Mouse (Mus musculus) urinary bladder, postnatal 10 days (tissue): Measurements from ENCODE around the gene Abat.

Experiments used
- DNase-seq: peaks from one replicate; pipeline ENCODE4 v3.0.0; 2022; ENCODE audit warnings: low spot score

The Abat gene

DNA sequence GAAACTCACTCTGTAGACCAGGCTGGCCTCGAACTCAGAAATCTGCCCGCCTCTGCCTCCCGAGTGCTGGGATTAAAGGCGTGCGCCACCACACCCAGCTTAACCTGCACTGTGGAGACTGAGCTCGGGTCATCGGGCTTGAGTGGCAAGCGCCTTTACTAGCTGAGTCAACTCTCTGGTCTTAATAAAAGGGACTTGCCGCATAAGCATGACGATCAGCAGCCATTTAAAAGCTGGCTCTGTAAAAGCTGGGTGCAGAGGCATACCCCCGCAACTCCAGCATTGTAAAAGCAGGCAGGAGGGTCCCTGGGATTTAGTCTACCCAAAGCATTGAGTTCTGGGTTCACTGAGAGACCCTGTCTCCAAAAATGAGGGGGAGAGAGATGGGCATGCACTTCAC is 61.1 kb downstream of the Abat start:
- no peak for DNase-seq

DNA sequence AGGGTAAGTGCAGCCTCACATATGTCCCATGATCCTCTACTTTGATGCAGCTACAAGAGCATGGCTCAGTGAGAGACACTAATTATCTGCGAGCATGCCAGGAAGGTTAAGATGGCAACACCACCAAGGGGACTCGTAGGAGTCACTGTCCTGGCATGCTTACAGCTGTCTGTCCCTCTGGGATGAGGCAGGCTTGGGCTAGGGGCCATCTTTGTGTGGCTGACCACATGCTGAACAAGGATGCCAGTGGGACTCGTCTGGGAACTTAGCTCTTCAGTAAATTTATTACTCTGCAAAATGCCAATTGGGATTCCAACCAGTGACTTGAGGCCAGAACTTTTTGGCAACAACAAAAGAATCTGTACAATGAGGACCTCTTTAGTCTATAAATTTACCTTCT is 62.9 kb downstream of the Abat start:
- no peak for DNase-seq

DNA sequence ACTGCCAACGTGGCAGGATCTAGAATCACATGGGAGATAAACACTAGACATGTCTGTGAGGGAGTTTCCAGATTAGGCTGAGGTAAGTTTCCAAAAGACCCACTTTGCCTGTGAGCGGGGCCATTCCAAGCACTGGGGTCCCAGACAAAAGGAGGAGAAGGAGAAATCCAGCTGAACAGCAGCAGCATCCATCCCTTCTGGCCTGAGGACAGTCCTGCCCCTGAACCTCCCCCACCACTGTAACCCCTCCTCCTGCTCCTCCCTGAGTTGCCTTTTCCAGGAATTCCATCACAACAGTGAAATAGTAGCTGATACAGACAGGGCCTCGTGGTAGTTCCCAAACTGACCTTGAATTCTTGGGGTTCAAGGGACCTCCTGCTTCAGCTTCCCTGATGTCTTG is 63.7 kb downstream of the Abat start:
- no peak for DNase-seq

DNA sequence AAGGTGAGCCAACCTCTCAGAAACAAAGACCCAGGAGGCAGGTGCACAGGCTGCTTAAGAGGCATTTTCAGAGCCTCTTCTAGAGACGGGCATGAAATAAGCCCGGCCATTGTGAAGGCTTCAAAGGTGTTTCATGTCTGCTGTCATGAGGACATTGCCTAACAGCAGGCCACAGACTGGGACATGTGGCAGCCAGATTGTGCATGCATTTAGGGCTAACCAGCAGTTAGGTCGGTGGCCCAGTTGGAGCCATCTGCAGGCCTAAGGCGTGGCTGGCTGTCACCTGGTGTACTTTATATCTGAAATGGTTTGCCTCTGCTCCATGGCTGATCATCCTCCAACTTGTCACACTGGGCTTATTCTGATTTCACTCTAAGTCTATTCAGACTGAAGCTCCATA is 65.1 kb downstream of the Abat start:
- no peak for DNase-seq

DNA sequence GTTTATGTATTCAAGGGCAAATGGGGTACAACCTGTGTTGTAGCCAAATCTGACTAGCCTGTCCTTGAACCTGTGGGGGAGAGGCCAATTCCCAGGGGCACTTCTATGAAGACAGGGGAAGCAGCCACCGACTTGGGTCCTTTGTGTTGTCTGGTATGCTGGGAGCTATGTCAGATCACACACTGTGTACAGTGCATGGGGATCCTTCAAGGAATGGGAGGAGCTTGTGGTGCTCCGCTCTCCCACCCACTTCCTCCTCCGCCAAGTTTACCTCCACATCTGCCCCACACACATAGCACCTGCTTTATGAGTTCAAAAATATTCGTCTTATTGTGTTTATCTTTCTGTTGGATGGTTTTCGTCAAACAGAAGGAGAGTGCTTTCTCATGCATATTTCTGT is 66.3 kb downstream of the Abat start:
- DNase-seq = no peak

DNA sequence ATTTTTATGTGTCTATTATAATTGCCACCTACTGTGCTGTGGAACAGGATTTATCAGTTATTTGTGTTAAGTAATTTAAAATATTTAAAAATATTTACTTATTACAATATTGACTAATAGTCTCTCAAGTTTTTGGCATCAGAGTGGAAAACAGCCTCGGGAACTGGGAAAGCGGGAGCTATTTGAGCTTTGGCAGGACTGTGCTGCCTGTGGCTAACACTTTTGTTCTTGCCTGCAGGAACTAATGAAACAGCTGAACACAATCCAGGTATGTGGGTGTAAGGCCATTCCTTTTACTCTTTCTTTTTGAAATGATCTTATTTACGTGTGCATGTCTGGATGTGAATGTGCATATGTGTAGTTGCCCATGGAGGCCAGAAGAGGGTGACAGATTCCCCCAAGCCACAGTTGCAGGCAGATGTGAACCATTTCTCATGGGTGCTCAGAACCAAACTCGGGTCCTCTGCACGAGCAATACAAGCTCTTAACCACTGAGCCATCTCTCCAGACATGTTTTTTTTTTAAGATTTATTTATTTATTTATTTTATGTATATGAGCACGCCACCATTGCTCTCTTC is 68.5 kb downstream of the Abat start:
- DNase-seq = no peak

DNA sequence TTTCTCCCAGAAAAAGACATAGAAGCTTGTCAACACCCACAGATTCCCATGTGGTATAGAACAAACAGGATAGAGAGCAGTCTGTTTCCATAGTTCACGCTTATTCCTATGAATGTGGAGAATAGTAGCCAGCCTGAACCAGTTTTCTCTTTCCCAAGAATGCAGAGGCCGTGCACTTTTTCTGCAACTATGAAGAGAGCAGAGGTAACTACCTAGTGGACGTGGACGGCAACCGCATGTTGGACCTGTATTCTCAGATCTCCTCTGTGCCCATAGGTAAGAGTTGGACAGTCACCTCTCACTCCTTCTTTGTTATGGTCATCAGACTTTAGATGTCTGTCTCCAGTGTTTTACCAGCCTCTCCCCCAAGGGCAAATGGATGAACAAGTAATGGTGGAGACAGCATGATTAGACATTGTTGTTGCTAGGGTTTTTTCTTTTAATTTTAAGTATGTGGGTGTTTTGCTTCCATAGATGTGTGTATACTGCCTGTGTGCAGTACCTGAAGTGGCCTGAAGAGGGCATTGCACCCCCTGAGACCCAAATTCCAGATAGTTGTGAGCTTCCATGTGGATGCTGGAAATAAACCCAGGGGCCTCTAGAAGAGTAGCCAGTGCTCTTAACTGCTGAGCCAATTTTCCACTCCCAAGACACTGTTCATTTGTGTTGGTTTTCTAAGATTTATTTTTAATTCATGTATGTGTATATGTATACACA is 69.5 kb downstream of the Abat start:
- DNase-seq = no peak

DNA sequence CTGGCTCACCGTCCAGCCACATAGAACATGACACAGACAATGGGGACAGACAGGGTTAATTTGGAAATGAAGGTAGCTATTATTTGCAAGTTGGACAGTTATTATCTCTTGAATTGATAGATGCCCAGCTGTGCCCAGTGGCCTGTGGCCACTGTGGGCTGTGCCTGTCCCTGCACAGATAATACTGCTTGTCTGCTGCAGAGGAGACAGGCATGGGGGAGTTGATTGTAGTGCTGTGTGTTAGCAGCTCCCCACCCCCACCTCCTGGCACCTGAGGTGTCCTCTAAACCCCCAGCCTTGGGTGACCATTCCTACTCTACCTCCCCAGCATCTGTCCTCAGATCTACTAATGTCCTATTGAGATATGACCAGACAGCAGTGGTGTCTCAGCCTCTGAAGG is 71.0 kb downstream of the Abat start:
- no peak for DNase-seq

DNA sequence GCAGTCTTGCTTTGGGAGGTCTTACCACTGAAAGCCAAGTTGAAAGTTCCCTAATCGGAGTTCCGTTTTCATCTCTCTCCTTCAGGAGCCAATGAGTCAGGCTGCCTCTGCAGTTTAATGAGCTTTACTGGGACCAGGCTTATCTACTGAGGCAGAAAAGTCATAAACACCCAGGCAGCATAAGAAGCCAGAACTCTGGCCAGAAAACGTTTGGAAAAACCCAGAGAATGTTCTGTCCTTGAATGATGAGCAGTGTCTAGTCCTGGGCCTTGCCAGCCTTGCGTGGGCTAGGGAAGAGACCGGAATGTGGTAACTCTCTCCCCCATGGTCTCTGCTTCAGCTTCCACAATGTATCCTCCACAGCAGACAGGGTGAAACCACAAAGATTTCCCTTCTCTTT is 71.8 kb downstream of the Abat start:
- DNase-seq = no peak

DNA sequence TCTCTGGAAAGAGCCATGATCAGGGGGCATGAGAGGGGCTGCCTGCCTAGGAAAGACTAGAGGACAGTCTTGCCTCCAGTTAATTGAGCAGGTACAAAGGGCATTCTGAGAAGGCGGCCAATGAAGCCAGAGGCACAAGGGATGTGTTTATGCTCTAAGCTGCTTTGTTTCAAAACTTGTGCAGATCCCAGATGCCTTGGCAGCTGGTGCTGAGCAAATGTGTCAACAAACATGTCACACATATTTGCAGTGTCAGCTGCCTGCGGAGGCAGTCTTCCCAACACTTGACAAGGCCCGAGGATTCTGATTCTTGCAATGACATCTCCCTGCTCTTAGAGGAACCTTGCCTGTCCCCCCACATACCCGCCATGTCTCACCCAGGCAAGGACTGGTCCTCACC is 82.2 kb downstream of the Abat start:
- DNase-seq = no peak

DNA sequence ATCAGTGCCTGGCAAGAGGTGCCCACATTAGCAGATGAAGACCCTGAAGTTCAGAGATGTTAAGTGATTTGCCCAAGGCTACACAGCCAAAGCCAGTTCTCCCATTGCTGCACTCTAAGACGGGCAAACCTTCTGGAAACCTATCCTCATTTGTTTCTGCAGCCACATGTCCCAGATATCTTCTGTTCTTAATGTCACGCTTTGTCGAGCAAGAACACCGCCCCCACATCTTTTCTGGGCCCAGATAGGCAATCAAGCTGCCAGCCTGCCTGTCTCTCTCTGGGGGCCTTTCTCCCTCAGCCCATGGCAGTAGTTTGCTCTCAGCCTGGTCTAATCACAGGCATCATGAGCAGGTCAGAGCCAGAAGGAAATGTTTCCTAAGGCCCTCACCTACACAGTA is 83.1 kb downstream of the Abat start:
- no peak for DNase-seq

DNA sequence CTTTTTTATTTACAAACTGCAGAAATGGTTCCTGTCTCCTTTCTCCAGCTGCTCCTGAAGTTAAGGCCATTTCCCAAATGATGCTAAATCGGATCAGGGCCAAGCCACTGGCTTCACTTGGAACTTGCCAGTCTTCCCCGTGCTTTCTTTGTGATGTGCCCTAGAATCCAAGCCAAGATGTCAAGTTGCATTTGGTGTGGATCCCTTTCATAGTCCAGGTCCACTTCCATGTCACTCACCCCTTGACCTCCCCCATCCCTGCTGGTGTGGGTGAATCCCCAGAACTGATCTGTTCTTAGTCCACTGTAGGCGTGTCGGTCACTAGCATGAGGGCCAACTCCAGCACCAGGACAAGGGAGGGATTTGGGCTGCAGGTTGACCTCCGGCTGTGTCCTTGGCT is 84.3 kb downstream of the Abat start:
- DNase-seq = no peak

DNA sequence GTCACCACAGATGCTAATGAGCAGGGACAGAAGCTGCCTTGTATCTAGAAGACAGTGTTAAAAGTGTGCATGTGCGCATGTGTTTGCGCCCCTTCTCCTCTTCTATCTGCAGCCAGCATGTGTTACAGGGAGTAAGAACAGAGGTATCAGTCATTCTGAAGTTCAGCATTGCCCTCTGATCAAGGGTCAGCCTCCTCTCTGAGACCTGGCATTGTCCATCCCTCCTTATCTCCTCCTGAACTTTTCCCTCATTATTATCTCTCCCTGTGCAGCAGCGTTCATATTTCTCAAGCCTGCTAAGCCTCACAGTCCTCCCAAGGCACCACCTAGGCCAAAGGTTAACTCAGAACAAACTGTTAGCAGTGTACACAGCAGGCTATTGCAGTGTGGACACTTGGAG is 90.6 kb downstream of the Abat start:
- no peak for DNase-seq

DNA sequence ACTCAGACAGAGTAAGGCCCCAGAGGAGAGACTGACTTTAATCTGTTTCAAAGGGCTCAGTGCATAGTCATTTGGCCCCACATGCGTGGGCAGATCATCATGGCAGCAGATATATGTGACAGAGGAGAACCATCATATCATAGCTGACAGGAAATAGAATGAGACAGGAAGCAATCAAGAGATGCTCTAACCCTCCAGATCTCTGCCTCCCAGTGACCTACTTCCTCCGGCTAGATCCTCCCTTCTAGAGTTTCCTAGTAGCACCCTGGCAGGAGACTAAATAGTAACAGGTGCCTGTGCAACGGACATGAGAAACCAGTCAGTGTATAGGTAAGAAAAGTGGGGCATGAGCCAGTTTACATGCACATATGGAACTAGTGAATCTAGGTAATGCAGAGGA is 97.2 kb downstream of the Abat start:
- DNase-seq = no peak

DNA sequence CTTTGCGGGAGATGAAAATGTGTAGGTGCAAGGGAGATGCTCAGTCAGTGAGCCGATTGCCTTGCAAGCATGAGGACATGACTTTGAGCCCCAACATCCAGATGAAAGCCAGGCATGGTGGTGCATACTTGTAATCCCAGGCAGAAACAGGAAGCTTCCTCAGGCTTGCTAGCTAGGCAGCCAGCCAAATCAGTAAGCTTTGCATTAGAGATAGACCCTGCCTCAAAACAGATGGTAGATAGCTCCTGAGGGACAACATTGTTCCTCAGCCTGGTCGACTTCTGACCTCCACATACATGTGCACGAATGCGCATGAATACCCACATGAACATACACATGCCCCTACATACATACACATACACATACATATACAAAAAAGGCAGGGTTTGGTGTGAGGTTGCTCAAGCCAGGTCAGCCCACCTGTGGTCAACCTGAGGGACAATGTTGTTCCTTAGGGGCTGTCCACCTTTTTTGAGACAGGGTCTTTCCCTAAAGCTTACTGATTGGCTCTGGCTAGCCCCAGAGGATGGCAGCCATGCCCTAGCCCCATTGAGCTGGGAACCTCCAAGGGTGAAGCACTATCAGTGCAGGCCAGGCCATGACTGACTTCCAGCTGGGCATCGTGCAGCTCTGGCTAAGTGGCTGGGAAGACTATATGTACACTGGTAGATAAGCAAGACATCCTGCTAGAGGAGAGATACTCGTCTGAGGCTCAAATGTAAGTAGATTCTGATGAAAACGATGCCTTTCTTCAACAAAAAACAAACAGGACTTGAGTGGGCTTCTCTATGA is 99.2 kb downstream of the Abat start:
- no peak for DNase-seq

DNA sequence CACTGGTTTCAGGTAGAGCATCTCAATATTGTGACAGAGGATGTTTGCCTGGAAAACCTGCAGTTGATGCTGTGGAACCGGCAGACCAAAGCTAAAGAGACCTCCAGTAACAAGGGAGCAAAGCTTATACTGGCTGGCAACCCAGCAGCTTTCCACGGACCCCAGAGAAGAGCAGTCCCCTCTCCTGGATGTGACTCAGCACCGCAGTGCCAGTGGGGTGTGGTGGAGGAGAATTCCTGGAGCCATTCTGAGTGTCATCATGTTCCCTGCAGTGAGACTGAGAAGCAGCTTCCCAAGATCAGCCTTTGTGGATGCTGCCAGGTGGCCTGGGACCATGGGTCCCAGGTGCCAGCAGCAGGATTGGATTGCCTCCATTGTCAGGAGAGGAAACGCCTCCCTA is 99.8 kb downstream of the Abat start:
- DNase-seq = no peak

DNA sequence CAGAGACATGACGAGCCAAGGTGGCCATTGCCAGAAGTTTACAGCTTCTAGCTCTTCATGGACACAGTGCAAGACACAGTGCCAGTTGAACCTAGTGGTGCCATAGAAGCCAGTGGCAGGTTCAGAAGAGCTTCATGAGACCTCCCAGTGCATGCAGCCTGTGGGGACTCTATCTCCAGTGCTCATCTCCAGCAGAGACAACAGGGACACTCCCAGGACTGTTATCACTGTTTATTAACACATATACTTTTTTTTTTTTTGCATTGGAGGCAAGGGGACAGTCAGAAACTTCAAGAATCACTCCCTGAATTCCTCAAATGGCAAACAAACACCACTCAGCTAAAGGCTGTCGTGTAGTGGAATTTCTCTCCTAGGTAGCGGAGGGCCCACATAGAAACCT is 100.2 kb downstream of the Abat start:
- DNase-seq = no peak

DNA sequence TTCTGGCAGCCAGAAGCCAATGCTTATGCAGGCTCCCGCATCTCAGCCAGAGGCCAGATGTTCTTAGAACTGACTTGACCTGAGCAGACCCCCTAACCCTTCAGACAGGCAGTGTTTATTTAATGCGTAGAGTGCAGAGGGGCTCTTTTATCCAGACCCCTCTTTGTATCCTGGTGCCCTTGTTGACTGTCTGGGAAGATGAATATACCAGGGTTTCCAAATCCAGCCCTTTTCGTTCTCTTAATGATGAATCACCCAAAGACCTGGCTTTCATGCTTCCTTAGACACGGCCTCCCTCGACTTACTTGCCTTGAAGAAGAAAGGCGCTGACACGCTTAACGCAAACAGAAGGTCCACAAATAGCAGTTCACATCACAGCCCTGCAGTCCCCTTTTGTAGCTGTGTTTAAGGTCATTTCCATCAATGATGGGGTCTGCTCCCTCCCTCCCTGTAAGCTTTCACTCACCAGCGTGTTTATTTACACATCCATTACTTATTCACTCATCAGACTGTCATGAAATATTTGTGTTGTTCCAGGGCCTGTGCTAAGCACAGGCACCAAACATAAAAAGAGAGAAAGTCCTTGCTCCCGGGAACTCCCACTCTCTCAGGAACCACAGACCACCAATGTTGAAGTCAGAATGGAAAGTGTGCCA is 106.6 kb downstream of the Abat start:
- DNase-seq = no peak

DNA sequence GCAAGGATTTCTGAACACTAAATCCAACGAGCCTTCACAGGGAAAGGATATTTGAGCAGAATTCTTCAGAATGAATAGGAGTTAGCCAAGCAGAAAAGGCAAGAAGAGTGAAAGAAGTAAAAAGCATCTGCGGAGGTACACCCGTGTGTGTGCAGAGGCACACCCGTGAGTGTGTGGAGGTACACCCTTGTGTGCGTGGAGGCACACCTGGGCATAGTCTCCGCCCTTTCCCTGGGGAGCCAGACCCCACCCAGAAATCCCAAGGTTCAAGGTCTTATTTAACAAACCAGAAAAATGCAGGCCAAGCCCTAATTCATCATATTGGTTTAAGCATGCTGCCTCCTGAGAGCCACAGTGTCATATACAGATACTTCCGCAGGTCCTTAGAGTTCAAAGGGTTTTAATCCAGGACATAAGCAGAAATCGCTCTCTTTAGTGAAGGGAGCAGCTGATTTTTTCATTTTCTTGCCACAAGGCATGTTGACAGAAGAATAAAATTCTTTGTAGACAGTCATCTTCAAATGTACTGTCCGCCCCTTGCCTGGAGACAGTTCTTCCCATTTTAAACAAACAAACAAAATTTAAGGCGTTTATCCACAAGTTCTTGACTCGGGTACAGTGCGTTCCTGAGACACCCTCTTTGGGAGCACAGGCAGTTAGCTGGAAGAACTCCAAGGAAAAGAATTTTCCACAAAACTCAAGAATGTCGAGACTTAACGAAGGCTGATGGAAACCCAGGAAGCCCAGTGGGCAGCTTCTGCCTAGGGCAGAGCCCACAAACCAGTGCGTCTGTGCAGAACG is 107.3 kb downstream of the Abat start:
- no peak for DNase-seq

DNA sequence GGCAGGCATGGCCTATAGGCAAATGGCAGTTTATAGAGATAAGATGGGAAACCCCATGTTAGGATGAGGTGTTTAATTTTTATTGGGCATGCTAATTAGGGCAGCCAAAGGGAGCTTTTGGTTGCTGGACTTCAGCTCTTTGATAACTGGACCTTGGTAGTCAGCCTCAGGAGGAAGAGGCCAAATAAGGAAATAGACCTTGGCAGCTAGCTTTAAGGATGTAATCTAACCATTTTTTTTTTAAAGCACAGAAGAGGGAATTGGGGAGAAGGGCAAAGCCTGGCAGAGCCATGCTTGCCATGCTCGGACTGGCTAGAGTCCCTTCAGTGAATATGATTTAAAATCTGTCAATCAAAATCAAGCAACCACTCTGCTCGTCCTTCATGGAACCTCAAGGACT is 117.2 kb downstream of the Abat start:
- DNase-seq = no peak

DNA sequence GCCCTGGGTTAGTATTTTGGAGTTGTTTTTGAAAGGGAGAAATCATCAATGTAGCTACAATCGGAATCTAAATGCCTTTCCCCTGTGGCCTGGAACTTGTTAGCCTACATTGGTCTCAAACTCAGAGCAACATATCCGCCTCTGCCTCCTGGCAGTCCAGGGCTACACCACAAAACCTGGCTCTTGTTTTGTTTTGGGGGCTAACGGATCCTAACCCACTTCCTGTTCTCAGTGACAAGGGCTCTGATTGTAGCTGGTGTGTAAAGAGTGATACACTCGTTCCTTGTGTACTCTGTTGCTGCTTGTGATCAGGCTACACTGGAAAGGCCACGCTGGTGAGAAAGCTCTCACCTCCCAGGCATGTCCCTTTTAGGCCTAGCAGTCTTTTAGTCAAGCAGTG is 118.2 kb downstream of the Abat start:
- no peak for DNase-seq

DNA sequence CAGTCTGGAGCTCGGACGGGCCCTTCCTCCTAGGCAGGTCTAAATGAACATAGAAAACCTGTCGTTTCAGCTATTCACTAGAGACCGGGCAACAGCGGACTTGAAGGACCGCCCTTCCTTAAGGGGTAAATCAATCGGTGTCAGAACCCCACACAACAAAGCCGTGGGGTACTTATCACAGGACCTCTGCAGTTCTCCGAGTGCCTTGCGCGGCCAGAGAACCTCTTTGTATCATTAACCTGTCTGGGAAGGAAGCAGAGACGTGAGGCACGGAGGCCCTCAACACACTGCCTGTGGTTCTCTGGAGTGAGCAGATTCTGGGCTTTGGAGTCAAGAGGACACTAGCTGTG is 123.6 kb downstream of the Abat start:
- no peak for DNase-seq
